Mouse (Mus musculus) neural tube, embryonic 10.5 days (tissue): ENCODE results near the gene Islr.
"Not testable (repeated sequence)": the region's sequence is repeated elsewhere in the genome, so short reads cannot be mapped to it uniquely, and the experiment has no call there.

Experiments used
- DNase-seq: peaks from one replicate; pipeline ENCODE4 v3.0.0-alpha.2; 2017; ENCODE audit warnings: low spot score; ENCODE audit errors: extremely low spot score

The Islr gene

DNA sequence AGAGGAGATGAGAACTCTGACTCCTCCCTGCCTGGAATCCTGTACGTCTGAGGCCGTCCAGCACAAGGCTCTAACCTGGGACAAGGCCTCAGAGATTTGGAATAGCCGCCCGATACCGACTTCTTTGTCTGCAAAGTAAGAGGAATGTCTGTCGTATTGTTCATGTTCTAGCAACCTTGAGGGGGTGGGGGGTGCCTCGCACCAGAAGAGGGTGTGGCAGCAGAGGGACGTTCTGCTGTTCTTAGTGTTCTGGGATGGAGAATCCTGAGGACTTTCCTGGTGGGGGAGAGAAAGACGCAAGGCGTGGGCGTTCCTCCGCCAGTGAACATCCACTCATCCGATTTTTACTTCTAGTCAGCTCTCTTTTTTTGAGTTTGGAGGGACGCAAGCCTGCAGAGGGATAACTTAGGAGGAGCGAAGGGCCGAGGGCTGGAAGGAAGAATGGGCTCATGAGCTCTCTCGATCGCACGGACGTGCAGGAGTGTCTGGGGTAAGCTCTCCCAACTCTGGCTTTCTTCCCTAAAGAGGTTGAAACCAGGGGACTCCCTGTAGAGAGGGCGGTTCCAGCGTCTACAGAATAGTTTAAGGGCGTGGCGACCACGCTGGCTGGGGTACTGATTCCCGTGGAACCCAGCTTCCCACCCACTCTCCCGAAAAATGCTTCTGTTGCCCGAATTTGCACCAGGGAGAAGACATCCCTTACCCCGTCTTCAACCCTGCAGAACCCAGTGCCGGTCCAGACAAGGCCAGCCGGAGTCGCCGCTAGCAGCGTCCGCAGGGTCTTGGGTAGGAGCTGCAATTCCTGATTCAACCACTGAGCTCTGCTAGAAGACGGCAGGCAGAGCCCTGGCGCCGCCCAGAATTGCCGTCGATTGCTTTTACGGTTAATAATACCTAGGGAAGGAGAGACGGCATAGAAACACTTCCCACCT lies at the start of gene Islr, which contains the start of gene Islr2:
Islr (minus strand) TSS at position 791 of the 932 bp plus-strand sequence.
Islr2 (minus strand) TSS at position 804 of the 932 bp plus-strand sequence.
- DNase-seq: peak; percentile 83

GRCm38 (mm10) chr9:58253805-58254122 lies 49.7 kb upstream of the Islr start:
- DNase-seq: not testable (repeated sequence)

DNA sequence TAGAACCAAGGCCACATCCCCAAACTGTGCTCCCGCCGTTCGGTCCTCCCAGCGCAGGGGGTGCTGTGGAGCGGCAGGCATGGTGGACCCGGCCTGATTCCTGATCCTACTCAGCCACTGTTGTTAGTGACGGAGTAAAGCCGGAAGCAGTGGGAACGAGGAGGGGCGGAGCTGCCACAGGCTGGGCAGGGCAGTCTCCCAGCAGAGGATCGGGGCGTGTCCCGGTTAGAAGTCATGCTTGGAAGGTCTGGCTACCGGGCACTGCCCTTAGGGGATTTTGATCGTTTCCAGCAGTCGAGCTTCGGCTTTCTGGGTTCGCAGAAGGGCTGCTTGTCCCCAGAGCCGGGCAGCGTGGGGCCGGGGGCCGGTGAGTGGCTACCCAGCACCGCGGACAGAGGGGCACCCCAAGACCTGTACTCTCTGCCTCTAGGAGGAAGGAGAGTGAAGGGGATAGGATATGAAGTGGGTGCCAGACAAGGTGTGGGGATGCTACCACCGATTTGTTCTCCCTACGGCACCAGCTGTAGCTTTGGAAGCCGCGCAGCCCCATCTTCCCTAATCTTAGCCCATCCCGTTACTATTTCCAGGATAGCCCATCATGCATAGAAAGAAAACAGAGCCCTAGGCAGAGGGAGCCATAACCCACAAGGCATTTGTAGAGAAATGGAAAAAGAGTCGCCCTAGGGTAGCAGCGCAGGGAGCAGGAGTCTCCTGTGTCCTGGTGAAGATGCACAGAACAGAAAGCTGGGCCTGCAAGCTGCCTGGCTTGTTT lies 49.1 kb upstream of the Islr start, which contains the start of gene Stoml1:
Stoml1 (plus strand) TSS at position 132 of the 772 bp plus-strand sequence.
- DNase-seq: peak; percentile 99

DNA sequence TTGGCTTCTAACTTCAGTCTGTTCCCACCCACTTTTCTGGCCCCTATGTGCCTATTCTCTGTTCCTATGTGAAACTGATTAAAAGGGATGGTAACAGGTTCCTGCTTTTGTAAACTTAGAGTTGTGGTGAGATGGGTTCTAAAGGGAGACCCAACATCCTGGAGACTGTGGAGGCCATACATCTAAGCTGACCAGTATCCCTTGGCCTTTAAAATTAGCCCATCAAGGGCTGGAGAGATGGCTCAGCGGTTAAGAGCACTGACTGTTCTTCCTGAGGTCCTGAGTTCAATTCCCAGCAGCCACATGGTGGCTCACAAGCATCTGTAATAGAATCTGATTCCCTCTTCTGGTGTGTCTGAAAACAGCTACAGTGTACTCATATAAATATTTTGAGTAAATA lies 46.6 kb upstream of the Islr start:
- not testable (repeated sequence) for DNase-seq

DNA sequence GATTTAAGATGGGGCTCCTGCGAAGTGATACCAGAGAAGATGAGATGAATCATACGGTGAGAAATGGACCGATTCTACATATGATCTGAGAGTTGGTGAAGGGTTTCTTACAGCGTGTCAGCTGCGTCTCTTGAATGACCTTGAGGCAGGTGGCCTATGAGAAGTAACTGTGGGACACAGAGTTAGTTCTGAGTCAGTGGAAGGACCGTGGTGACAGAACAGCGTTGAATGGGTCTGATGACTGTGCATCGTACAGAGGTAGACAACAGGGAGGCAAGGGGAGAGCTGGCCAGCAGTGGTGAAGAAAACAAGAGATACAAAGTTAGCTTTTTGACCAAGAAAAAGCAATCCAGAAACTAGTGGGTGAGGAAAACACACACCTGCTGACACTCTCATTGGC lies 46.2 kb upstream of the Islr start:
- DNase-seq: no peak

GRCm38 (mm10) chr9:58249592-58250192 lies 45.6 kb upstream of the Islr start, which contains the start of gene Pml:
Pml (minus strand) TSS chr9:58249786.
- peak; percentile 56 for DNase-seq

DNA sequence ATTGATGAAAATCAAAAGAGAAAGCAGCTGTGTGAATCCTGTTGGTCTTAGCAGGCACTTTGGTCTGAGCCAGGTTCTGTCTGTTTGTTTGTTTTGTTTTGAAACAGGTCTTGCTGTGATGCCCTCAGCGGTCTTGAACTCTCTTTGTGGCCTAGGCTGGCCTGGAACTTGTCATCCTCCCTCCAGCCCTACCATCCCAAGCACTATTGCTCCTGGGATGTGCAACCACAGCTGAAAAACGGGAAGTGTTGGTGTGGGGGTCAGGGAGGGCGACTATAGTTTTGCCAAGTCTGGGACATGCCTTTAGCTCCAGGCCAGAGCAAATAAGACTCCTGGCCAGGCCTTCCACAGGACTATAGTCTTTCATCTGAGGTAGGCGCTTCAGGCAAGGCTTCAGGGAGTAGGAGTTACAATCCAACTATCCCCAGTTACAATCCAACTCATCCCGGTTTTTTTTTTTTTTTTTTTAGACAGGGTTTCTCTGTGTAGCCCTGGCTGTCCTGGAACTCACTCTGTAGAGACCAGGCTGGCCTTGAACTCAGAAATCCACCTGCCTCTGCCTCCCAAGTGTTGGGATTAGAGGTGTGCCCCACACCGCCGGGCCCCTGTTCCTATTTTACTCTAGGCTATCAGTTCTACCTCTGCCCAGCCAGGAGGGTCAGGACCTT lies 44.8 kb upstream of the Islr start:
- DNase-seq: no peak

GRCm38 (mm10) chr9:58247064-58247759 lies 43.1 kb upstream of the Islr start:
- peak; percentile 77 for DNase-seq

GRCm38 (mm10) chr9:58246083-58246591 lies 42.0 kb upstream of the Islr start:
- DNase-seq: no peak

DNA sequence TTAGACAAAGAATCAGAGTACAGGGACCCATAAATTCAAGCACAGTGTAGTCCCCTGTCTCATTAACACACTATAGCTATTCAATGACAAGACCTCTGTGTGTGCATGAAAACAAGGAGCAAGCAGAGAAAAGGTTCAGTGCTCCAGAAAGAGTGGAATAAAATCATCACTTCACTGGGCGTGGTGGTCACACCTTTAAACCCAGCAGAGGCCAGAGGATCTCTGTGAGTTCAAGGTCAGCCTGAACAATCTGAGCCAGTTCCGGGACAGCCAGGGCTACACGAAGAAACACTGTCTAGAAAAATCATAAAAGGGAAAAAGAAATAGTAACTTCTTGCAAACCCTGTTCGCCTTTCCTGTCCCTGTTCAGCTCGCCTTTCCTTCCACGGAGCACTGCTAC lies 39.6 kb upstream of the Islr start:
- no peak for DNase-seq

DNA sequence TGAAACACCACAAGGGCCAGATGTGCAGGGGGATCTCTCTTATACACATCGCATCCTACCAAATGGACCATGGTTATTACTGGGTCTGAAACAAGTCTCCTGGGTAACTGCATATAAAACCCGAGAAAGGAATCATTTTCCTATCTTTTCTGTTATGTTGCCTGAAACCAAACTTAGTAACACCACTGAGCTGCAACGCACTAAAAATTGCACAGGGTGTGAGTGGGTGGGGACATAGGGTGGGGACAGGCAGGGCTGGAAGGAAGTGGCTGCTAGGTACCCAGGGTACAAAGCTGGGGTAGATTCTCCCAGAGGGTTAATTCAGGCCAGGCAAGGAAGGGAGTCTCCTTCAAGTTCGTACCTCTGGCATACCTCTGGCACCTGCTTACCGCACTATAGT lies 38.6 kb upstream of the Islr start:
- DNase-seq: no peak

- DNase-seq: no peak
Measured at GRCm38 (mm10) chr9:58241780-58242485, 37.8 kb upstream of the Islr start.

DNA sequence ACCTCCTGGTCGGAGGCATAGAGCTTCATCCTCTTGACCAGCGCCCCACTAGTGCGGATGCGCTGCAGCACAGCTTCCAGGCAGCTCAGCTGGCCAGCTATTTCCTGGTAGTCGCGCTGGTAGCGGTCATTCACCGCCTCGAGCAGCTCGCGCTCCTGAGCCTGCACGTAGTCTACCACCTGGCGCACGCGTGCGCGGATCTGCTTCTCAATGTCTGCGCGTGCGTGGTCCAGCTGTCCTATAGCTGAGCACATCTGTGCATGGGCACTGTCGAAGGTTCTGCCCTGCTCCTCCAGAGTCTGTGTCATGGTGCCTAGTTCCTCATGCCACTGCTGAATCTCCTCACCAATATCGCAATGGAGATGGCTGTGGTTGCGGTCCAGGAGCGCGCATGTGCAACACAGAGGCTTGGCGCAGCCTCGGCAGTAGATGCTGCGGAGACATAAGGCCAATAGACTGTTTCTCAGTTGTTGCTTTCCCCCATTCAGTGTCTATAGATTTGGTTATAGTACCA lies 30.5 kb upstream of the Islr start:
- no peak for DNase-seq

- DNase-seq: no peak
Measured at GRCm38 (mm10) chr9:58232374-58232773, 28.3 kb upstream of the Islr start.

GRCm38 (mm10) chr9:58231746-58232145 lies 27.6 kb upstream of the Islr start:
- no peak for DNase-seq

DNA sequence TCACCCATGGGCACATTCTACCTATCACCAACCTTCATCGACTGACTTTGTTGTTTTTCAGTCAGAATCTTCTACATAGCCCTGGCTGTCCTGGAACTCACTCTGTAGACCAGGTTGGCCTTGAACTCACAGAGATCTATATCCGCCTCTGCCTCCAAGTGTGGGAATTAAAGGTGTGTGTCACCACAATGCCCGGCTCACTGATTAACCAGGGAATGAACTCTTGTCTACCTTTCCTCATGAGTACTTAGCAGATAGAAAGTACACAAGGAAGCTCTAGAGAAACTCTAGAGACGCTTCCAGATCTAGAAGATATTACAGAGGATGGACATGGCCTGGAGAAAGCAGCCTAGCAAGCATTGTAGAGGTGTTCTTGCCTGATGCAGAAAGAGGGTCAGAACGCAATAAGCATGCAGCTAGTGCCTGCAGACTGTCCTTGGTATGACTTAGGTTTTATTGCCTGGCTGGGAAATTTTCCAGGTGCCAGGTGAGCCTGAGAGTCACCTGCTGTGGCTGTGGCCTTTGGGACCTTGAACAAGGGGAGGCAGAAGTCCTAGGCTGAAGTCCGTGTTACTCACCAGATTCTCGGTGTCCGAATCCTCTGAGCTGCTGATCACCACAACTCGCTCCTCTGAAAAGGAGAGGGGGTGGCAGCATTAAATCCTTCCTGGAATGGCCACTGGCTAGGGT lies 24.8 kb upstream of the Islr start:
- no peak for DNase-seq

GRCm38 (mm10) chr9:58225915-58226913 lies 22.1 kb upstream of the Islr start:
- DNase-seq: peak; percentile 44

DNA sequence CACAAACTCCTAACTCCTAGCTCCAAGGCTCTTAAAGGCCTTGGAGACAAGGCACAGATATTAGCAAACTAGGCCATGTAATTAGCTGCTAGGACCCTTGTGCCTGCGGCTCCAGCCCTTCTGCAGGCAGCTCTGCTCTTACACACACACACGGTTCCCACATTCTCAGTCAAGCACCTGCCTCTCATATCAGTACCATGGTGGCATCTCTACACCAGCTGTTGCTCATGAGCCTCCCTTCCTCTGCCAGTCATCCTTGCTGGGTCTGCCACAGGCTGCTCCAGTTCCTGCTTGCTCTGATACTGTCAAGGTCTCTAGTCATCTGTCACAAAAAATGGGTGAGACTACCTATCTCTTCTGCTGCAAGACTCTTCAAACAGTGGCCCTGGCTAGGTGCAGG lies 20.2 kb upstream of the Islr start:
- DNase-seq: no peak
